ENCODE assay signal across 8 mouse cellular contexts in the genomic region with DNA sequence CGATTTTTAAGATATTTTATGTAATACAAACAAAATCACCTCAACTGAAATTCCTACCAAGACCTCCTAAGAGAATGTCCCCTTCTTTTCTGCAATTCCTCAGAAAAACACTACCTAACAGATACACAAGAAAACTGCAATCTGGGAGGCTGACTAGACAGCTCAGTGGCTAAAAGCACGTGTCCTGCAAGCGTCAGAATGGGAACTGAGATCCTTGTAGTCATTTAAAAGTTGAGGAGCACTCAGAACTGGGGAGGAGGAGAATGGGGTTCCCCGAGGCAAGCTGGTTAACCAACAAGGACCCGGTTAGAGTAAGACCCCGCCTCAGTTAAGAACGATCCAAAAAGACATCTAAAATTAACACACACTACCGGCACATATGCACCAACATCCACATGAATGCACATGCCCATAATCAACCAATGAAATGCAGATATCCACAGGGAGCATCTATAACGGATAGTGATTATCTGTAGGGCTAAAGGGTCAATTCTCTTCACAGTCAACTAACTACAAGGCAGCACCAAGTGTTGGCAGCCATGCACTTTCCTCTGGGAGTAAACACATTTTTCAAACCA. TPM values are rescaled to one million over a fixed set of nuclear protein-coding genes. Genes with fewer than 3 reads are reported as not detected.
DNase-seq lines count a peak whose midpoint lies in the region; ATAC-seq and TF ChIP-seq lines count a peak whose summit lies in the region.

No protein-coding gene starts in this region.

- peak overlapping the region; percentile 95 for H3K9ac ChIP-seq in heart, embryonic 13.5 days
- H3K9ac ChIP-seq in MEL (ENCODE audit: control insufficient read depth, low read depth, low read length, poor library complexity, severe bottlenecking), result peak overlapping the region; percentile 90
- peak overlapping the region; percentile 94 for H3K9ac ChIP-seq in heart, embryonic 16.5 days (ENCODE audit: low read length)

- H3K27me3 ChIP-seq in heart, embryonic 13.5 days (replicated peaks), result no peaks in the 10 kb centered on the region
- no peaks in the 10 kb centered on the region for H3K27me3 ChIP-seq in MEL (ENCODE audit: control insufficient read depth in 1 of 2, insufficient read depth in 2 of 2, low read length in 2 of 2)
- no peaks in the 10 kb centered on the region for H3K27me3 ChIP-seq in heart, embryonic 16.5 days (ENCODE audit: control insufficient read depth, insufficient read depth, low read length)
- H3K27me3 ChIP-seq in midbrain, embryonic 10.5 days (ENCODE audit: low read depth, poor library complexity, severe bottlenecking), result no peaks in the 10 kb centered on the region

- WGBS in heart, embryonic 13.5 days, result 25% methylated on average over 9 of the region's 9 CpGs
- 21% methylated on average over 9 of the region's 9 CpGs for WGBS in heart, embryonic 16.5 days
- WGBS in midbrain, embryonic 10.5 days, result 37% methylated on average over 9 of the region's 9 CpGs

- H3K9me3 ChIP-seq in heart, embryonic 13.5 days, result peaks cover 34% of the 10 kb centered on the region
- H3K9me3 ChIP-seq in MEL (replicated peaks; ENCODE audit: insufficient read depth, low read length), result no peaks in the 10 kb centered on the region
- H3K9me3 ChIP-seq in heart, embryonic 16.5 days (replicated peaks; ENCODE audit: control insufficient read depth, low read length), result peaks cover 26% of the 10 kb centered on the region
- H3K9me3 ChIP-seq in midbrain, embryonic 10.5 days (replicated peaks), result peaks cover 33% of the 10 kb centered on the region

- intact Hi-C loops in heart, postnatal 25 days (cut with DNase I), result no loop called here

- peaks cover 22% of the 10 kb centered on the region for H3K79me2 ChIP-seq in MEL (ENCODE audit: control insufficient read depth, insufficient read depth, low read length, poor library complexity)

- peaks cover 53% of the 10 kb centered on the region for H3K36me3 ChIP-seq in heart, embryonic 13.5 days
- peaks cover 4 to 11% of the 10 kb centered on the region in 2 experiments; a peak in 3 of 4 replicates for H3K36me3 ChIP-seq in MEL (ENCODE audit: control insufficient read depth in 1 of 2, insufficient read depth in 2 of 2, low read length in 2 of 2)
- H3K36me3 ChIP-seq in heart, embryonic 16.5 days (ENCODE audit: control insufficient read depth, insufficient read depth), result peaks cover 29% of the 10 kb centered on the region
- H3K36me3 ChIP-seq in midbrain, embryonic 10.5 days, result peaks cover 54% of the 10 kb centered on the region

- no peak for TF ChIP-seq CTCF in MEL (IDR thresholded peaks at IDR 0.05 in 2 of 3, conservative IDR thresholded peaks at IDR 0.05 in 1 of 3; ENCODE audit: control insufficient read depth in 1 of 3, insufficient read depth in 1 of 3, low read depth in 2 of 3, low read length in 3 of 3, poor library complexity in 1 of 3, severe bottlenecking in 1 of 3)

- no peak for ATAC-seq in heart, embryonic 13.5 days (ENCODE audit: extremely low read depth, insufficient number of reproducible peaks, low FRiP score, low TSS enrichment)
- ATAC-seq in heart, embryonic 16.5 days (replicated peaks; ENCODE audit: extremely low read depth, insufficient read depth, low FRiP score), result no peak

- TF ChIP-seq RAD21 in MEL (IDR thresholded peaks at IDR 0.05; ENCODE audit: low read depth, low read length), result no peak

- no peak for TF ChIP-seq EP300 in MEL (IDR thresholded peaks at IDR 0.05; ENCODE audit: low read depth in 1 of 2, low read length in 2 of 2)

- no peak for TF ChIP-seq POLR2A in MEL (IDR thresholded peaks at IDR 0.05; ENCODE audit: control insufficient read depth in 1 of 2, insufficient read depth in 1 of 2, low read depth in 1 of 2, low read length in 2 of 2, poor library complexity in 1 of 2)

- H3K4me2 ChIP-seq in heart, embryonic 13.5 days, result peak overlapping the region; percentile 88
- peak overlapping the region; percentile 78 for H3K4me2 ChIP-seq in heart, embryonic 16.5 days (ENCODE audit: low read depth, low read length)

- H3K4me3 ChIP-seq in heart, embryonic 13.5 days, result peak overlapping the region; percentile 99
- peak overlapping the region; percentile 76 to 86 for H3K4me3 ChIP-seq in MEL (ENCODE audit: control insufficient read depth in 1 of 2, insufficient read depth in 1 of 2, low read depth in 2 of 2, low read length in 2 of 2)
- peak overlapping the region; percentile 97 for H3K4me3 ChIP-seq in heart, embryonic 16.5 days (ENCODE audit: low read length)
- H3K4me3 ChIP-seq in midbrain, embryonic 10.5 days, result peak overlapping the region; percentile 90

- peak overlapping the region; percentile 86; the same call in 1 of the 2 replicates for H3K27ac ChIP-seq in heart, embryonic 13.5 days (replicated peaks)
- peak overlapping the region; percentile 71 for H3K27ac ChIP-seq in MEL (ENCODE audit: control insufficient read depth, low read depth, low read length)
- H3K27ac ChIP-seq in heart, embryonic 16.5 days (ENCODE audit: low read length), result no peak overlapping the region
- H3K27ac ChIP-seq in midbrain, embryonic 10.5 days (replicated peaks), result peak overlapping the region; percentile 94

- H3K4me1 ChIP-seq in heart, embryonic 13.5 days, result peaks cover 20% of the 10 kb centered on the region
- H3K4me1 ChIP-seq in MEL (ENCODE audit: control insufficient read depth in 1 of 2, insufficient read depth in 2 of 2, low read length in 2 of 2), result peaks cover 3 to 9% of the 10 kb centered on the region in 2 experiments; a peak in 3 of 4 replicates
- H3K4me1 ChIP-seq in heart, embryonic 16.5 days (ENCODE audit: control insufficient read depth, insufficient read depth, low read length), result peaks cover 10% of the 10 kb centered on the region
- H3K4me1 ChIP-seq in midbrain, embryonic 10.5 days, result peaks cover 14% of the 10 kb centered on the region

- DNase-seq in heart, postnatal 25 days (ENCODE audit: low spot score), result no peak
- DNase-seq in MEL (ENCODE audit: low read depth, low spot score), result peak; percentile 62
- no peak for DNase-seq in midbrain, embryonic 10.5 days (ENCODE audit: low spot score)
- DNase-seq in frontal cortex, postnatal 36 days (ENCODE audit: low spot score in 2 of 2), result no peak
- DNase-seq in cerebellum, adult 11 months, result no peak
- no peak for DNase-seq in left cerebral cortex, adult 18-20 months (ENCODE audit: low spot score in 2 of 2)

TF ChIP-seq in MEL, 35 proteins besides CTCF, POLR2A, EP300 and RAD21:
- TF ChIP-seq MAX (IDR thresholded peaks at IDR 0.05; ENCODE audit: low read length) (peak; percentile 91), MXI1 (IDR thresholded peaks at IDR 0.05; ENCODE audit: low read depth, low read length) (peak; percentile 97), SIN3A (IDR thresholded peaks at IDR 0.05; ENCODE audit: low read length) (peak; percentile 71), JUND (IDR thresholded peaks at IDR 0.05; ENCODE audit: low read depth, low read length) (no peak), CHD2 (IDR thresholded peaks at IDR 0.05; ENCODE audit: low read length) (no peak), ZMIZ1 (IDR thresholded peaks at IDR 0.05; ENCODE audit: low read depth, low read length) (no peak), NELFE (IDR thresholded peaks at IDR 0.05; ENCODE audit: low read depth, low read length) (peak; percentile 15; the same call in 1 of the 2 replicates), MYC (IDR thresholded peaks at IDR 0.05; ENCODE audit: low read depth, low read length) (peak; percentile 91), USF2 (IDR thresholded peaks at IDR 0.05; ENCODE audit: borderline replicate concordance in 1 of 2, insufficient read depth in 1 of 2, low read depth in 1 of 2, low read length in 2 of 2) (0 out of 4 replicates have a peak, but pooled peaks of 1 of the 2 experiments have one; percentile 9), USF1 (IDR thresholded peaks at IDR 0.05; ENCODE audit: low read depth, low read length) (peak; percentile 45; the same call in 1 of the 2 replicates)

RNA-seq across cellular contexts. Expression of a gene that starts 1.0 kb away (rescaled TPM):
- polyA plus RNA-seq in heart, embryonic 13.5 days (2015; fragmentation: Nextera tagmentation; extraction: Ambion mirVana), result 19.6 and 21.1 TPM in 2 replicates
- total RNA-seq in heart, postnatal 25 days (2021), result 1 to 10 TPM; 9.3 to 9.6 TPM
- 66.6 and 78.5 TPM in 2 replicates for total RNA-seq in MEL (2012; rRNA removed)
- 100 to 1,000 TPM in 1 of 2 experiments, 10 to 100 TPM in 1; 56.6 to 233 TPM for polyA plus RNA-seq in MEL (2012; ENCODE audit: insufficient read depth in 1 of 2, insufficient read length in 2 of 2, low read depth in 1 of 2, low replicate concordance in 2 of 2, missing spikeins in 1 of 2)
- polyA plus RNA-seq in heart, embryonic 16.5 days (2015; fragmentation: Nextera tagmentation; extraction: Ambion mirVana), result 17.8 and 20.4 TPM in 2 replicates
- 41.9 and 50.9 TPM in 2 replicates for polyA plus RNA-seq in midbrain, embryonic 10.5 days (2016; fragmentation: Nextera tagmentation; extraction: Ambion mirVana)
- 10 to 100 TPM; 26.1 to 29.9 TPM for total RNA-seq in left cerebral cortex, adult 18-20 months (2021)

RNA-seq across cellular contexts. Expression of a gene that starts 58.6 kb away (rescaled TPM):
- polyA plus RNA-seq in heart, embryonic 13.5 days (2015; fragmentation: Nextera tagmentation; extraction: Ambion mirVana), result 30.9 and 37.9 TPM in 2 replicates
- total RNA-seq in heart, postnatal 25 days (2021), result 10 to 100 TPM; 17.5 to 19.3 TPM
- 74.3 and 84.9 TPM in 2 replicates for total RNA-seq in MEL (2012; rRNA removed)
- 100 to 1,000 TPM in 1 of 2 experiments, 10 to 100 TPM in 1; 76.8 to 503 TPM for polyA plus RNA-seq in MEL (2012; ENCODE audit: insufficient read depth in 1 of 2, insufficient read length in 2 of 2, low read depth in 1 of 2, low replicate concordance in 2 of 2, missing spikeins in 1 of 2)
- 35.2 and 37.7 TPM in 2 replicates for polyA plus RNA-seq in heart, embryonic 16.5 days (2015; fragmentation: Nextera tagmentation; extraction: Ambion mirVana)
- 57.4 and 62.5 TPM in 2 replicates for polyA plus RNA-seq in midbrain, embryonic 10.5 days (2016; fragmentation: Nextera tagmentation; extraction: Ambion mirVana)
- total RNA-seq in left cerebral cortex, adult 18-20 months (2021), result 10 to 100 TPM; 25.9 to 28.6 TPM

RNA-seq across cellular contexts. Expression of a gene that starts 58.9 kb away (rescaled TPM):
- 28.9 and 30.2 TPM in 2 replicates for polyA plus RNA-seq in heart, embryonic 13.5 days (2015; fragmentation: Nextera tagmentation; extraction: Ambion mirVana)
- total RNA-seq in heart, postnatal 25 days (2021), result 10 to 100 TPM; 12.1 to 14.2 TPM
- 26.9 and 28.5 TPM in 2 replicates for total RNA-seq in MEL (2012; rRNA removed)
- polyA plus RNA-seq in MEL (2012; ENCODE audit: insufficient read depth in 1 of 2, insufficient read length in 2 of 2, low read depth in 1 of 2, low replicate concordance in 2 of 2, missing spikeins in 1 of 2), result 10 to 100 TPM in 1 of 2 experiments, not detected in 1; 32.8 TPM
- 24.6 and 25.4 TPM in 2 replicates for polyA plus RNA-seq in heart, embryonic 16.5 days (2015; fragmentation: Nextera tagmentation; extraction: Ambion mirVana)
- polyA plus RNA-seq in midbrain, embryonic 10.5 days (2016; fragmentation: Nextera tagmentation; extraction: Ambion mirVana), result 70.8 and 76.7 TPM in 2 replicates
- 10 to 100 TPM; 16.6 to 19.7 TPM for total RNA-seq in left cerebral cortex, adult 18-20 months (2021)
